Mouse (Mus musculus): Measurements from ENCODE around the gene Gm21060. TPM values are rescaled to one million over a fixed set of nuclear protein-coding genes. Genes with fewer than 3 reads are reported as not detected.

The Gm21060 gene
- polyA plus RNA-seq, 1 experiment from 2014 or later = not detected

Other genes with a start within 250 kb of the Gm21060 start
- 43.1 and 47.8 TPM in 2 replicates for gene Zfp950, start 156.2 kb downstream of the Gm21060 start, polyA plus RNA-seq (2015; fragmentation: Nextera tagmentation; extraction: Ambion mirVana)
- gene Gm7102, start 120.8 kb downstream of the Gm21060 start, polyA plus RNA-seq (2015; fragmentation: Nextera tagmentation; extraction: Ambion mirVana) = 0.28 TPM in 1 of 2 replicates, not detected in the other
- not detected in 2 replicates for gene Gm6020, start 113.2 kb downstream of the Gm21060 start, polyA plus RNA-seq (2015; fragmentation: Nextera tagmentation; extraction: Ambion mirVana)
- 67.9 and 69.4 TPM in 2 replicates for gene Csf2ra, start 68.6 kb downstream of the Gm21060 start, polyA plus RNA-seq (2015; fragmentation: Nextera tagmentation; extraction: Ambion mirVana)